Mouse (Mus musculus) kidney, postnatal 10 days (tissue): ENCODE measurements around the gene Pus1.

Experiments used
- DNase-seq: peaks from one replicate; pipeline ENCODE4 v3.0.0; 2021; ENCODE audit warnings: mixed read lengths

Pus1 gene

GRCm38 (mm10) chr5:110779998-110780760, at the start of gene Pus1:
Gene Pus1, minus strand, starts transcription at chr5:110780659.
- peak; percentile 97 for DNase-seq

- DNase-seq: no peak
Observed at GRCm38 (mm10) chr5:110827576-110827975, 47.1 kb upstream of the Pus1 start.

- DNase-seq: peak; percentile 20
Observed at GRCm38 (mm10) chr5:110826781-110827495, 46.5 kb upstream of the Pus1 start.

GRCm38 (mm10) chr5:110824421-110824820, 44.0 kb upstream of the Pus1 start:
- DNase-seq: no peak

GRCm38 (mm10) chr5:110809667-110810325, 29.3 kb upstream of the Pus1 start, which contains the start of gene Ulk1:
Gene Ulk1, minus strand, starts transcription at chr5:110810097.
- peak; percentile 100 for DNase-seq

- DNase-seq: peak; percentile 53
Observed at GRCm38 (mm10) chr5:110808821-110809666, 28.6 kb upstream of the Pus1 start.

GRCm38 (mm10) chr5:110808061-110808631, 27.7 kb upstream of the Pus1 start:
- DNase-seq: peak; percentile 96

- peak; percentile 5 for DNase-seq
Observed at GRCm38 (mm10) chr5:110807453-110807852, 27.0 kb upstream of the Pus1 start.

DNA sequence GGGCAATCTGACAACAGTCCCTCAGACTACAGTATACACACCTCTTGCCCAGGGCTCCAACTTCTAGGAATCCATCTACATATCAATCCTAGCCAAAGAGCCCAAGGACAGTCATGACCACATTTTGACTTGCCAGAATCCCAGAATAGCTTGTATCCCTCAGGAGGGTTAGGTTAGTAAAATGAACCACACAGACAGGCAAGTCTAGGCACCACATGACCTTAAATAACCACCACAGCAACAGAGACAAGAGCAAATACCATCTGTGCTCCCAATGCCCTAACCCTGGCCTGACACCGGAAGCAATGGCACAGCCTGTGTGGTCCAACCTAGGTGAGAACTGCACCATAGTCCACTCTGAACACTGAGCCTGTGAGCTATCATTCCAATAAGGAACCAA, 26.2 kb upstream of the Pus1 start:
- no peak for DNase-seq

DNA sequence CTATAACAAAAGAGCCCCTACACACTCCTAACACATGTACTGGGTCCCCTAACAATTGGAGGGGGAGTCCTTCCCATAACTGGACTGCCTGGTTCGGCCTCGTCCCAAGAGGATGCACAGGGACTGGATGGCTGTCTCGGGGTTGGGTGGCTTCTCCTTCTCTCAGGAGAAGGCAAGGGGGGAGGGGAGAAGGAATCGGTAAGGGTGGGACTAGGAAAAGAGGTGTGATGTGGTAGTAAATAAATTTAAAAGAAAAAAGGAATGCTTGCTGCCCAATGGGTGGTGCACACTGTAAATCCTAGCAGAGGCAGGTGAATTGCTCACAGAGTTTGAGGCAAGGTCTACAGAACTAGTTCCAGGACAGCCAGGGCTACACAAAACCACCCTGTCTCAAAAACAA, 25.7 kb upstream of the Pus1 start:
- no peak for DNase-seq

DNA sequence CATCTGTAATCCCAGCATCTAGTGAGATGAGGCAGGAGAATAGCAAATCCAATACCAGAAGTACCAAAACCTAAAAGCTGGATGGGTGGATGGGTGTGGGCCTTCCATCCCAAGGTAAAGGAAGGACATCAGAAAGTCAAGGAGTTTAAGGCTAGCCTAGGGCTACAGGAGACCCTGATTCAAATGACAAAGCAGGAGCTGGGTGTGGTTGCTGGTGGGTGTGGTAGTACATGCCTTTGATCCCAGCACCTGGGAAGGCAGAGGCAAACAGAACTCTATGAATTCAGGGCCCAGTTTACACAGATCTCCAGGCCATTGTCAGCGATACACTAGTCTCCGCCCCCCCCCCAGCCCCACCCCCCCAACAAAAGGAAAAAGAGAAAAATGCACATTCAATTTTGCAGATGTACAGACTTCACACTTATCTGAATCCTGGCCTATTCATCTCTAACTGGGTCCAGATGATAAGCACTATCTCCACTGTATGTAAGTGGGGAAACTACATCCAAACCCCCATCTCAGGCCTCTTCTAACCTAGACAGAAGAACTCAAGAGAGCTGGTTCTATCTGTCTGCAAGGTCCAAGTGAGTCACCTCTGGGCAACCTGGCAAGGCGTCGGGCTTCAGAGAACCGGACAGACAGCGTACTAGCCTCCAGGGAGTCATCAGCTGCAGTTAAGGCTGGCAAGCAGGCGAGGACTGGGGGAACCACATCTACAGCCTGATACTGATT, 23.7 kb upstream of the Pus1 start:
- no peak for DNase-seq

GRCm38 (mm10) chr5:110802809-110803208, 22.4 kb upstream of the Pus1 start:
- DNase-seq: no peak

DNA sequence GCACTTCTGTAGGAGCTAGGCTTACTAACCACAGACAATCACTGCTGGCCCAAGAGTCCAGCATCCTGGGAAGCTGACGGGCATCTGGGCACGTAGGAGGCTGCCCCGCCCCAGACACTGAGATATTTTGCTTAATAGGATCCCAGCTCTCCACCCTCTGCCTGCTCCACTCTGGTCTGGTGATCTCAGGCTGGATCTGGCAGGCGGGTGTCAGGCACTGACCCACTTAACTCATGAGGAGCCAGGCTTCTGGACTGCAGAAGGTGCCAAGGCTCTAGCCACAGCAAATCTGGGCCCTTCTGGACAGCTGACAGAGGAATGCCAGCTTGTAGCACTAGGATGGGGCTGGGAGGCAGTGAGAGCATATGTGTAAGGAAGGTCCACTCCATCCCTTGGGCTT, 21.7 kb upstream of the Pus1 start:
- DNase-seq: peak; percentile 25

GRCm38 (mm10) chr5:110801036-110801624, 20.7 kb upstream of the Pus1 start:
- DNase-seq: no peak

DNA sequence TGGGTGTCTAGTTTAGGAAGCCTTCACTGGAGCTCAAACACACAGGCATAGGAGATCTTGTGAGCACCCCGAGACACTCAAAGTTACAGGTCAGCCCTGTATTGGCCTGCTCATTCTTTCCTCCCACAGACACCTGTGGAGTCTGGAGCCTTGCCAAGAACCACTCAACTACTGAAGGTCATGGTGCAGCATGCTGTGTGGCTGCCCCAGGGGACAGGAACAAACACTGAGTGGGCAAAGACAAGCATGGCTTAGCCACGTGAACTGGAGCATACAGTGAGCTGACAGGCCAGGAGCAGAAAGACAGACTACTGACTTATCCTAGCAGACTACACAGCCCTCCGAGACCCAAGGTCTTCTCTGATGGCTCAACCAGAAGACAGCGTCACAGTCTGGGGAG, 17.2 kb upstream of the Pus1 start:
- DNase-seq: peak; percentile 77

- peak; percentile 53 for DNase-seq
Observed at GRCm38 (mm10) chr5:110794363-110794762, 13.9 kb upstream of the Pus1 start.

DNA sequence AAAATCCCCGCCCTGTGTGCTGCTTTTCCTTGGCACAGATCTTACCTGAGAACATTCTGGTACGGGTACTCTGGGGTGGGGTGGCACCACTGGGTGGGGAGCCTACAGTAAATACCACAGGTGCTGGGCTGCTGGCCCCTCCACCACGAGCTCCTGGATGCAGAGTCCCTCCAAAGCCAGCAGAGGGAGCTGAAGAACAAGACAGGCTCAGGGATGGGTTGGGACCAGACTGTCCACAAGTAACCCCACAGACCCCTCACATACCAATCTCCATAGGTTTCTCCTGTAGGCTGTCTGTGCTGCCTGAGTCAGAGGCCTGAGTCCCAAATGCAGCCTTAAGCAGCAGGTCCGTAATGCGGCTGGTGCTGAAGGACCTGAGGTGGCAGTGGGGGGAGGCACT, 8.2 kb upstream of the Pus1 start:
- DNase-seq: peak; percentile 55

GRCm38 (mm10) chr5:110786081-110786835, 5.8 kb upstream of the Pus1 start:
- DNase-seq: no peak

DNA sequence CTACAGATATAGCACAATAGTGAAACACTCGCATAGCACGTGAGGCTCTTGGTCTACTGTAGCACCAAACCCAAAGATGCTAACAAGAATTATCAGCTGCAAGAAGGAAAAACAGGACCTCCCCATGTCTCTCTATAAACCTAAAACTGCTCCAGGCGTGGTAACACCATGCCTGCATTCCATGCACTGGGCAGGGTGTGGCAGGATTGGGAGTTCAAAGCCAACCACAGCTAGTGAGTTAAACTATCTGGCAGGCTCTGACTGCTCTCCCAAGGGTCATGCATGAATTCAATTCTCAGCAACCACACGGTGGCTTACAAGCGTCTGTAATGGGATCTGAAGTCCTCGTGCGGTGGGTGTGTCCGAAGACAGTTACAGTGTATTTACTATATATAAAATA, 2.7 kb upstream of the Pus1 start:
- no peak for DNase-seq

DNA sequence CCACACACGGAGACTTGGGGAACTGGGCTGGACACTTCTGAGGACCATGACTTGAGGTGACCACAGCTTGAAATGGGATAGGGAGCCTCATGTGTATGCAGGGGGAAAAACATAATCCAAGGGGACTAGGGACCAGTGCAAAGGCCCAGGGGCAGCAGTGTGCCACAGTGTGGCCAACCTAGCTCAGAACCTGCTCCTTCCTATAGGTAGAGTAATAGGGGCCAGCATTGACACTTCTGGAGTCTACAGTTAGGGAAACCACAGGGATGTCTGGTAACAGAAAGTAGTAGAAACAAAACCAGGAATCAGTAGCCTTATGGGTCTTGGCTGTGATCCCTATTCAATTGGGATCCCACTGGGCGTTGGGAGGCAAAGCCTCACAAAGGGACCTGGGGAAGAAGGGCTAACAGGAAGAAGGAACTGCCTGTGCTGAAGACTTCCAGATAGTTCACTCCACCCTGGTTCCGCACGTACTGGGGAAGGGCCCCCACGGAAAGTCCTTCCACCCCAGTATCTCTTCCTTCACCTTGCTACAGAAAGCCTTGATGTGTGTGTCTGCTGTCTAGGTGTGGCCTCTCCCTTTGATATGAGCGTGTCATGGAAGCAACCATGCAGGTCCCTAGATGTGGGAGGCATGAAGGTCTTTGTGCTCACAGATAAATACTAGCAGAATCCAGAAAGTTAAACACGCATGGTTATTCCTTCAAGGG, 1.2 kb upstream of the Pus1 start:
- DNase-seq: no peak
